Mouse (Mus musculus) lung, adult 2 months (tissue): ENCODE results near the gene Elovl5.

ENCODE experiments used
- CTCF ChIP-seq: fragments of 200-500 bp; IDR thresholded peaks from 2 replicates; pipeline ENCODE4 v1.5.1; 2011; ENCODE audit warnings: mild to moderate bottlenecking, low read length, control low read depth; ENCODE audit not compliant: insufficient read depth
- POLR2A ChIP-seq: fragments of 200-500 bp; IDR thresholded peaks from 2 replicates; pipeline ENCODE4 v1.6.1; 2011; ENCODE audit warnings: low read depth, mild to moderate bottlenecking, control low read depth, low read length, borderline replicate concordance; ENCODE audit errors: extremely low read depth

GRCm38 (mm10) chr9:77990278-77990677 lies 73.1 kb downstream of the Elovl5 start:
- TF ChIP-seq CTCF = no peak
- TF ChIP-seq POLR2A = no peak
